Mouse (Mus musculus) myocyte (in vitro differentiated cells): ENCODE data around the gene Trit1.

Source experiments
- CEBPB ChIP-seq: IDR thresholded peaks from 2 replicates; pipeline ENCODE4 v1.6.1; 2011; ENCODE audit warnings: mild to moderate bottlenecking, moderate library complexity; ENCODE audit not compliant: poor library complexity, insufficient read depth, severe bottlenecking
- E2F4 ChIP-seq: IDR thresholded peaks from one replicate; pipeline ENCODE4 v1.6.1; 2011; ENCODE audit warnings: mild to moderate bottlenecking, control low read depth, moderate library complexity; ENCODE audit not compliant: insufficient read depth
- MAX ChIP-seq: IDR thresholded peaks from one replicate; pipeline ENCODE4 v1.6.1; 2011; ENCODE audit warnings: low read depth, mild to moderate bottlenecking, control low read depth
- MYOD1 ChIP-seq, 3 experiments: IDR thresholded peaks; one replicate each; pipeline ENCODE4 v1.6.1; 2011; ENCODE audit warnings: control low read depth in 2 of 3, low read depth in 2 of 3, mild to moderate bottlenecking in 2 of 3, moderate library complexity in 1 of 3; ENCODE audit not compliant: insufficient read length in 2 of 3, control insufficient read depth in 1 of 3
- MYOG ChIP-seq, 3 experiments: IDR thresholded peaks; one replicate each; pipeline ENCODE4 v1.6.1; 2011; ENCODE audit warnings: control low read depth in 2 of 3, low read depth in 2 of 3, mild to moderate bottlenecking in 2 of 3; ENCODE audit not compliant: insufficient read length in 2 of 3, control insufficient read depth in 1 of 3, insufficient read depth in 1 of 3
- POLR2A ChIP-seq: IDR thresholded peaks from one replicate; pipeline ENCODE4 v1.6.1; 2011; ENCODE audit warnings: low read depth, mild to moderate bottlenecking, control low read depth, moderate library complexity; ENCODE audit not compliant: insufficient read length
- REST ChIP-seq: IDR thresholded peaks from one replicate; pipeline ENCODE4 v1.6.1; 2011; ENCODE audit warnings: mild to moderate bottlenecking, control low read depth, moderate library complexity; ENCODE audit not compliant: insufficient read depth, insufficient read length
- SRF ChIP-seq: IDR thresholded peaks from one replicate; pipeline ENCODE4 v1.6.1; 2011; ENCODE audit warnings: low read depth; ENCODE audit not compliant: control insufficient read depth, insufficient read length
- TCF12 ChIP-seq: IDR thresholded peaks from one replicate; pipeline ENCODE4 v1.6.1; 2011; ENCODE audit warnings: mild to moderate bottlenecking, control low read depth; ENCODE audit not compliant: poor library complexity, insufficient read depth, severe bottlenecking
- TCF3 ChIP-seq: IDR thresholded peaks from one replicate; pipeline ENCODE4 v1.6.1; 2011; ENCODE audit warnings: low read depth, control low read depth; ENCODE audit not compliant: insufficient read length
- USF1 ChIP-seq: IDR thresholded peaks from one replicate; pipeline ENCODE4 v1.6.1; 2011; ENCODE audit warnings: low read depth, mild to moderate bottlenecking, control low read depth, moderate library complexity

GRCm38 (mm10) chr4:123034841-123035240 lies 18.4 kb downstream of the Trit1 start:
- TF ChIP-seq POLR2A (no peak), TCF12 (peak; percentile 93), MYOD1 (IDR thresholded peaks at IDR 0.05; ENCODE audit: control insufficient read depth in 1 of 3, insufficient read length in 2 of 3, low read depth in 2 of 3) (peak; percentile 80 to 99 (median 98)), MAX (no peak), CEBPB (no peak), E2F4 (no peak), TCF3 (peak; percentile 94), REST (no peak), USF1 (no peak), SRF (no peak), MYOG (IDR thresholded peaks at IDR 0.05; ENCODE audit: control insufficient read depth in 1 of 3, insufficient read depth in 1 of 3, insufficient read length in 2 of 3, low read depth in 2 of 3) (peak; percentile 88 to 98 (median 92))
